ENCODE assay signal across 11 mouse cellular contexts in genomic region chr5:16065816-16066215, GRCm38 (mm10).
"Had no signal": no experiment of that assay in that cellular context is flagged by ENCODE, and none has a peak within 500 bp of the region (broad histone marks: within the 10 kb centered on the region; RNA-seq: fewer than 3 reads in every experiment).

No protein-coding gene starts in this region.

- DNase-seq: kidney, adult 2 months; kidney, postnatal 36 days; lung, adult 18-20 months; midbrain, embryonic 14.5 days; right cerebral cortex, adult 18-20 months; spleen, adult 18-20 months; thymus, adult 18-20 months; thymus, postnatal 14 days had no signal

- H3K4me1 ChIP-seq: limb, embryonic 13.5 days had no signal

- H3K4me2 ChIP-seq: limb, embryonic 13.5 days had no signal

- H3K4me3 ChIP-seq: left cerebral cortex, adult 2 months; limb, embryonic 13.5 days had no signal

- H3K36me3 ChIP-seq: limb, embryonic 13.5 days had no signal

- H3K27ac ChIP-seq: left cerebral cortex, adult 2 months; limb, embryonic 13.5 days; liver, embryonic 14.5 days had no signal

- H3K9me3 ChIP-seq: limb, embryonic 13.5 days had no signal

- H3K27me3 ChIP-seq: limb, embryonic 13.5 days had no signal

- H3K9ac ChIP-seq: limb, embryonic 13.5 days; liver, embryonic 14.5 days had no signal
